Mouse (Mus musculus) G1E (cell line): Measurements from ENCODE around the gene Jade3.

Experiments used
- CTCF ChIP-seq: IDR thresholded peaks from 2 replicates; pipeline ENCODE4 v1.5.1; 2012; ENCODE audit warnings: low read depth, low read length, inconsistent platforms, mixed read lengths
- GATA1 ChIP-seq: IDR thresholded peaks from 2 replicates; pipeline ENCODE4 v1.6.1; 2012; ENCODE audit warnings: borderline replicate concordance, low read length, inconsistent platforms, mixed read lengths
- TAL1 ChIP-seq: conservative IDR thresholded peaks from 2 replicates; pipeline ENCODE4 v1.6.1; 2012; ENCODE audit warnings: low read depth, low read length, inconsistent platforms, mixed read lengths

DNA sequence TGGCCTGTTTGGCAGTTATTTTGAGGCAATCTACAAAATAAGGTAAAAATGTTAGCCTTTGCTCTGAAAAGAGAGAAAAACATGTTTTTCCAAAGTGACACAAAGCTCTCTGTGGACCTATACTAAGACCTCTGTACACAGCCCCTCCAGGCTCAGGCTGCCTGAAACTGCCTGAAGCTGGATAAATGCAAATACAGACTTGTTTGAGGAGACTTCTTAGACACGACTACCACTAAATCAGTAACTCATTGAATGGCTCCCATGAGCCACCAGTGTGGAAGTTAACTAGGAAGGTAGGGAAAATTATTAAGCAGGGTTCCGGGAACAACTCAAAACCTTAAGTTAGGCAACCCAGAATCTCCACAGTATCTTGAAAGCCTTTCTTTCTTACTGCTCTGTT, 17.8 kb upstream of the Jade3 start:
- no peak for TF ChIP-seq CTCF
- no peak for TF ChIP-seq TAL1
- no peak for TF ChIP-seq GATA1
